Mouse (Mus musculus) CH12.LX (cell line): ENCODE data around the gene Mst1. TPM values are rescaled to one million over a fixed set of nuclear protein-coding genes. Genes with fewer than 3 reads are reported as not detected.
A peak's percentile ranks its signal among the peaks of the same experiment; 100 is the strongest.

Experiments
- DNase-seq: peaks from one replicate; pipeline ENCODE4 v3.0.0-alpha.2; 2013; ENCODE audit errors: extremely low read depth
- H3K27ac ChIP-seq: 2 replicates; pipeline ENCODE4 v1.5.1; 2012; ENCODE audit warnings: low read depth, mild to moderate bottlenecking, control low read depth, moderate library complexity; ENCODE audit not compliant: insufficient read depth
- H3K27me3 ChIP-seq: replicated peaks from 2 replicates; pipeline ENCODE3; 2012; ENCODE audit warnings: inconsistent platforms
- H3K36me3 ChIP-seq, 2 experiments: replicated peaks in 1 of 2; 2 replicates each; pipeline versions ENCODE3 to v1.6.1; 2012; ENCODE audit warnings: inconsistent platforms in 1 of 2, low read length in 1 of 2, mild to moderate bottlenecking in 1 of 2, mixed read lengths in 1 of 2, moderate library complexity in 1 of 2; ENCODE audit not compliant: control insufficient read depth in 1 of 2, insufficient read depth in 1 of 2
- H3K4me1 ChIP-seq, 2 experiments: 2 replicates each; pipeline ENCODE4 v1.6.1; 2012; ENCODE audit warnings: inconsistent platforms in 1 of 2, moderate library complexity in 1 of 2; ENCODE audit not compliant: insufficient read depth in 2 of 2, control insufficient read depth in 1 of 2
- H3K4me2 ChIP-seq: 2 replicates; pipeline ENCODE4 v1.6.1; 2012; ENCODE audit warnings: low read depth, mild to moderate bottlenecking, control low read depth; ENCODE audit not compliant: poor library complexity, insufficient read depth, severe bottlenecking
- H3K4me3 ChIP-seq, 3 experiments: fragments of 150-350 bp in 1 of 3; sonication (generic) in 1 of 3; replicated peaks in 1 of 3; 2 replicates each; pipeline versions ENCODE3 to v1.5.1; 2011 to 2012; ENCODE audit warnings: low read depth in 2 of 3, low read length in 2 of 3, mild to moderate bottlenecking in 2 of 3, moderate library complexity in 2 of 3, control low read depth in 1 of 3, improper control_type of control experiment in 1 of 3, inconsistent platforms in 1 of 3, mixed read lengths in 1 of 3; ENCODE audit not compliant: poor library complexity in 1 of 3
- H3K79me2 ChIP-seq: replicated peaks from 2 replicates; pipeline ENCODE4 v1.6.1; 2012; ENCODE audit warnings: mild to moderate bottlenecking, moderate library complexity; ENCODE audit not compliant: control insufficient read depth, poor library complexity, insufficient read depth, severe bottlenecking; ENCODE audit errors: extremely low read depth
- H3K9ac ChIP-seq: 2 replicates; pipeline ENCODE4 v1.6.1; 2012; ENCODE audit warnings: low read depth, mild to moderate bottlenecking, control low read depth, moderate library complexity; ENCODE audit not compliant: insufficient read depth
- H3K9me3 ChIP-seq: replicated peaks from 2 replicates; pipeline ENCODE3; 2012; ENCODE audit warnings: low read length, inconsistent platforms, mixed read lengths
- BHLHE40 ChIP-seq: IDR thresholded peaks from 2 replicates; pipeline ENCODE4 v1.6.1; 2011; ENCODE audit warnings: mild to moderate bottlenecking, low read depth, low read length, improper control_type of control experiment
- CHD2 ChIP-seq: IDR thresholded peaks from 2 replicates; pipeline ENCODE4 v1.6.1; 2011; ENCODE audit warnings: low read length, improper control_type of control experiment
- CTCF ChIP-seq, 2 experiments: IDR thresholded peaks in 1 of 2; conservative IDR thresholded peaks in 1 of 2; 2 replicates each; pipeline ENCODE4 v1.5.1; 2011 to 2012; ENCODE audit warnings: low read depth in 2 of 2, low read length in 2 of 2, improper control_type of control experiment in 1 of 2, inconsistent platforms in 1 of 2, mild to moderate bottlenecking in 1 of 2, moderate library complexity in 1 of 2
- E2F4 ChIP-seq: IDR thresholded peaks from 2 replicates; pipeline ENCODE4 v1.6.1; 2011; ENCODE audit warnings: low read depth, low read length, improper control_type of control experiment; ENCODE audit not compliant: insufficient replicate concordance
- ELF1 ChIP-seq: IDR thresholded peaks from 2 replicates; pipeline ENCODE4 v1.6.1; 2014; ENCODE audit warnings: low read depth, mild to moderate bottlenecking, inconsistent platforms, low read length, improper control_type of control experiment
- EP300 ChIP-seq: IDR thresholded peaks from 2 replicates; pipeline ENCODE4 v1.6.1; 2011; ENCODE audit warnings: low read length, improper control_type of control experiment
- ETS1 ChIP-seq: conservative IDR thresholded peaks from 2 replicates; pipeline ENCODE4 v1.6.1; 2012; ENCODE audit warnings: low read depth, mild to moderate bottlenecking, inconsistent platforms, low read length, improper control_type of control experiment, moderate library complexity
- GABPA ChIP-seq: IDR thresholded peaks from 2 replicates; pipeline ENCODE4 v1.6.1; 2012; ENCODE audit warnings: low read depth, low read length, improper control_type of control experiment, inconsistent platforms; ENCODE audit not compliant: insufficient replicate concordance
- JUND ChIP-seq: conservative IDR thresholded peaks from 2 replicates; pipeline ENCODE4 v1.6.1; 2011; ENCODE audit warnings: low read depth, low read length, improper control_type of control experiment
- MAZ ChIP-seq: IDR thresholded peaks from 2 replicates; pipeline ENCODE4 v1.6.1; 2012; ENCODE audit warnings: low read depth, mild to moderate bottlenecking, inconsistent platforms, low read length, improper control_type of control experiment, moderate library complexity
- MEF2A ChIP-seq: IDR thresholded peaks from 2 replicates; pipeline ENCODE4 v1.6.1; 2014; ENCODE audit warnings: low read depth, mild to moderate bottlenecking, inconsistent platforms, low read length, improper control_type of control experiment, borderline replicate concordance
- MXI1 ChIP-seq: IDR thresholded peaks from 2 replicates; pipeline ENCODE4 v1.6.1; 2011; ENCODE audit warnings: mild to moderate bottlenecking, low read depth, low read length, improper control_type of control experiment
- MYC ChIP-seq: IDR thresholded peaks from 2 replicates; pipeline ENCODE4 v1.6.1; 2011; ENCODE audit warnings: low read depth, mild to moderate bottlenecking, improper control_type of control experiment, low read length
- NELFE ChIP-seq: IDR thresholded peaks from 2 replicates; pipeline ENCODE4 v1.6.1; 2011; ENCODE audit warnings: low read depth, low read length, improper control_type of control experiment
- NRF1 ChIP-seq: IDR thresholded peaks from 2 replicates; pipeline ENCODE4 v1.6.1; 2014; ENCODE audit warnings: low read depth, mild to moderate bottlenecking, inconsistent platforms, low read length, improper control_type of control experiment, moderate library complexity
- POLR2AphosphoS2 ChIP-seq: IDR thresholded peaks from 2 replicates; pipeline ENCODE4 v1.6.1; 2011; ENCODE audit warnings: low read depth, low read length, improper control_type of control experiment
- RAD21 ChIP-seq: IDR thresholded peaks from 2 replicates; pipeline ENCODE4 v1.6.1; 2011; ENCODE audit warnings: low read depth, mild to moderate bottlenecking, low read length, improper control_type of control experiment, moderate library complexity
- SIN3A ChIP-seq: IDR thresholded peaks from 2 replicates; pipeline ENCODE4 v1.6.1; 2012; ENCODE audit warnings: low read length, improper control_type of control experiment, inconsistent platforms
- TBP ChIP-seq: conservative IDR thresholded peaks from 2 replicates; pipeline ENCODE4 v1.6.1; 2011; ENCODE audit warnings: low read depth, low read length, improper control_type of control experiment
- USF1 ChIP-seq: IDR thresholded peaks from 2 replicates; pipeline ENCODE4 v1.6.1; 2014; ENCODE audit warnings: low read depth, mild to moderate bottlenecking, inconsistent platforms, low read length, improper control_type of control experiment
- USF2 ChIP-seq: conservative IDR thresholded peaks from 2 replicates; pipeline ENCODE4 v1.6.1; 2011; ENCODE audit warnings: low read depth, low read length, improper control_type of control experiment
- ZC3H11A ChIP-seq: IDR thresholded peaks from 2 replicates; pipeline ENCODE4 v1.6.1; 2012; ENCODE audit warnings: low read depth, mild to moderate bottlenecking, inconsistent platforms, low read length, improper control_type of control experiment
- ZMIZ1 ChIP-seq: IDR thresholded peaks from 2 replicates; pipeline ENCODE4 v1.6.1; 2012; ENCODE audit warnings: low read depth, mild to moderate bottlenecking, inconsistent platforms, low read length, improper control_type of control experiment
- ZNF384 ChIP-seq: IDR thresholded peaks from 2 replicates; pipeline ENCODE4 v1.6.1; 2012; ENCODE audit warnings: low read depth, low read length, improper control_type of control experiment, inconsistent platforms
- dilution Hi-C: fragments of 300-500 bp; cut with MboI; formaldehyde crosslinking; loops from 2 replicates; pipeline ENCODE4 v1.14.3; 2020; ENCODE audit warnings: low sequenced_read_pairs; ENCODE audit not compliant: extremely low pct_unique_long_range_greater_than_20kb, extremely low pct_ligation_motif_present
- in situ Hi-C: fragments of 300-500 bp; cut with MboI; formaldehyde crosslinking; loops from 3 replicates; pipeline ENCODE4 v1.14.3; 2019; ENCODE audit warnings: low sequenced_read_pairs, low pct_ligation_motif_present, low pct_unique_long_range_greater_than_20kb, mixed read lengths
- polyA plus RNA-seq: library from polyadenylated mRNA; unstranded; fragments of >175 nt; gene quantifications from 2 replicates; pipeline ENCODE4 v1.2.1, GENCODE M21; 2012; ENCODE audit warnings: low read depth; ENCODE audit not compliant: insufficient read length
- total RNA-seq, 2 experiments: library from RNA; depleted of rRNA; stranded (reverse); fragments of 300-350 nt in 1 of 2; fragments of >200 nt in 1 of 2; gene quantifications; 2 replicates each; pipeline ENCODE4 v1.2.3; 2012 to 2014

Gene Mst1
- total and polyA plus RNA-seq, 3 experiments, result 16.9 to 59.6 (median 21.4) TPM

GRCm38 (mm10) chr9:108123916-108124315 lies 43.7 kb downstream of the Mst1 start:
- H3K9ac ChIP-seq, result no peak overlapping the region
- TF ChIP-seq E2F4 (no peak), USF1 (no peak), GABPA (no peak), JUND (no peak), ELF1 (no peak), ZNF384 (0 out of 2 replicates have a peak, but pooled peaks have one; percentile 24), MAZ (no peak)
- H3K9me3 ChIP-seq, result no peaks in the 10 kb centered on the region
- dilution Hi-C loops, result no loop called here
- no peaks in the 10 kb centered on the region for H3K79me2 ChIP-seq
- H3K4me1 ChIP-seq, result peaks cover 42 to 91% of the 10 kb centered on the region in 2 experiments
- no peak overlapping the region for H3K4me3 ChIP-seq
- in situ Hi-C loops, result no loop called here
- no peak for DNase-seq
- no peak overlapping the region for H3K27ac ChIP-seq
- no peak overlapping the region for H3K4me2 ChIP-seq
- H3K36me3 ChIP-seq, result no peaks in the 10 kb centered on the region
- H3K27me3 ChIP-seq, result no peaks in the 10 kb centered on the region

GRCm38 (mm10) chr9:108125731-108126130 lies 45.5 kb downstream of the Mst1 start:
- H3K27me3 ChIP-seq, result peaks cover 2% of the 10 kb centered on the region
- in situ Hi-C loops, result no loop called here

More at GRCm38 (mm10) chr9:108125731-108126130, 45.5 kb downstream of the Mst1 start:
- TF ChIP-seq MXI1 (no peak), NRF1 (no peak), EP300 (no peak), USF2 (no peak), POLR2AphosphoS2 (no peak), ZMIZ1 (no peak), SIN3A (no peak), CHD2 (no peak), GABPA (no peak), MEF2A (no peak), MYC (no peak), NELFE (no peak), RAD21 (no peak), ZNF384 (no peak), BHLHE40 (no peak), CTCF (conservative IDR thresholded peaks at IDR 0.05 in 1 of 2, IDR thresholded peaks at IDR 0.05 in 1 of 2; ENCODE audit: low read depth in 2 of 2, low read length in 2 of 2) (no peak), TBP (no peak), ZC3H11A (no peak), ETS1 (no peak), ELF1 (no peak)
- TF ChIP-seq, all 38 proteins: peak for 0
- H3K79me2 ChIP-seq, result no peaks in the 10 kb centered on the region
- dilution Hi-C loops, result no loop called here
- H3K36me3 ChIP-seq, result no peaks in the 10 kb centered on the region
- no peak overlapping the region for H3K9ac ChIP-seq
- DNase-seq, result no peak
- H3K9me3 ChIP-seq, result no peaks in the 10 kb centered on the region
- H3K4me2 ChIP-seq, result no peak overlapping the region
- H3K27ac ChIP-seq, result no peak overlapping the region
- H3K4me3 ChIP-seq, result no peak overlapping the region
- peaks cover 35 to 78% of the 10 kb centered on the region in 2 experiments for H3K4me1 ChIP-seq
